Mouse (Mus musculus): ENCODE results near the gene Sbf2. TPM values are rescaled to one million over a fixed set of nuclear protein-coding genes. Genes with fewer than 3 reads are reported as not detected.

Sbf2 gene
- total and polyA plus RNA-seq, 2 experiments from 2014 or later: 21.3 to 64.6 TPM

- 0 out of 2 replicates have a peak, but pooled peaks cover 10% of the 10 kb centered on the region for H3K9me3 ChIP-seq (replicated peaks; ENCODE audit: control insufficient read depth, low read length)
- DNase-seq (ENCODE audit: low spot score): no peak
- TF ChIP-seq CTCF (IDR thresholded peaks at IDR 0.05; ENCODE audit: low read depth): no peak
- TF ChIP-seq EP300 (IDR thresholded peaks at IDR 0.05; ENCODE audit: low read depth): no peak
- no peak overlapping the region for H3K4me3 ChIP-seq (ENCODE audit: low read depth, low read length)
- WGBS: 81% methylated on average over 9 of the region's 9 CpGs
- H3K4me2 ChIP-seq (ENCODE audit: low read depth, low read length): no peak overlapping the region
- ATAC-seq (ENCODE audit: insufficient read depth, low read depth): no peak
- no peaks in the 10 kb centered on the region for H3K4me1 ChIP-seq (ENCODE audit: control insufficient read depth, insufficient read depth)
- peaks cover 86% of the 10 kb centered on the region for H3K36me3 ChIP-seq (replicated peaks; ENCODE audit: control insufficient read depth, insufficient read depth, low read length)
- H3K9ac ChIP-seq (replicated peaks; ENCODE audit: low read depth, low read length): no peak overlapping the region
- no peaks in the 10 kb centered on the region for H3K27me3 ChIP-seq (ENCODE audit: control insufficient read depth, insufficient read depth, low read length)
- H3K27ac ChIP-seq (ENCODE audit: low read depth): no peak overlapping the region
These were observed 301.2 kb downstream of the Sbf2 start for GRCm38 (mm10) chr7:110313392-110314055.

- H3K4me3 ChIP-seq (ENCODE audit: low read depth, low read length): no peak overlapping the region
- H3K9me3 ChIP-seq (replicated peaks; ENCODE audit: control insufficient read depth, low read length): no peaks in the 10 kb centered on the region
- ATAC-seq (ENCODE audit: insufficient read depth, low read depth) (no peak), DNase-seq (ENCODE audit: low spot score) (no peak)
- no peaks in the 10 kb centered on the region for H3K4me1 ChIP-seq (ENCODE audit: control insufficient read depth, insufficient read depth)
- no peak overlapping the region for H3K4me2 ChIP-seq (ENCODE audit: low read depth, low read length)
- H3K9ac ChIP-seq (replicated peaks; ENCODE audit: low read depth, low read length): no peak overlapping the region
- TF ChIP-seq EP300 (IDR thresholded peaks at IDR 0.05; ENCODE audit: low read depth) (no peak), CTCF (IDR thresholded peaks at IDR 0.05; ENCODE audit: low read depth) (no peak)
- no peak overlapping the region for H3K27ac ChIP-seq (ENCODE audit: low read depth)
- peaks cover 80% of the 10 kb centered on the region for H3K36me3 ChIP-seq (replicated peaks; ENCODE audit: control insufficient read depth, insufficient read depth, low read length)
- H3K27me3 ChIP-seq (ENCODE audit: control insufficient read depth, insufficient read depth, low read length): no peaks in the 10 kb centered on the region
- 89% methylated on average over 8 of the region's 8 CpGs for WGBS
These were observed 305.5 kb downstream of the Sbf2 start for GRCm38 (mm10) chr7:110309246-110309645.

- Histone ChIP-seq H3K27ac (ENCODE audit: low read depth) (no peak overlapping the region), H3K36me3 (replicated peaks; ENCODE audit: control insufficient read depth, insufficient read depth, low read length) (peaks cover 67% of the 10 kb centered on the region), H3K9ac (replicated peaks; ENCODE audit: low read depth, low read length) (no peak overlapping the region), H3K9me3 (replicated peaks; ENCODE audit: control insufficient read depth, low read length) (no peaks in the 10 kb centered on the region), H3K4me2 (ENCODE audit: low read depth, low read length) (no peak overlapping the region), H3K27me3 (ENCODE audit: control insufficient read depth, insufficient read depth, low read length) (no peaks in the 10 kb centered on the region), H3K4me3 (ENCODE audit: low read depth, low read length) (no peak overlapping the region), H3K4me1 (ENCODE audit: control insufficient read depth, insufficient read depth) (no peaks in the 10 kb centered on the region)
- TF ChIP-seq CTCF (IDR thresholded peaks at IDR 0.05; ENCODE audit: low read depth) (no peak), EP300 (IDR thresholded peaks at IDR 0.05; ENCODE audit: low read depth) (no peak)
- WGBS: 88% methylated on average over 11 of the region's 11 CpGs
- no peak for ATAC-seq (ENCODE audit: insufficient read depth, low read depth)
- no peak for DNase-seq (ENCODE audit: low spot score)
These were observed 307.0 kb downstream of the Sbf2 start for GRCm38 (mm10) chr7:110307741-110308140.

- no peaks in the 10 kb centered on the region for H3K9me3 ChIP-seq (replicated peaks; ENCODE audit: control insufficient read depth, low read length)
- 69% methylated on average over 5 of the region's 5 CpGs for WGBS
- TF ChIP-seq CTCF (IDR thresholded peaks at IDR 0.05; ENCODE audit: low read depth) (no peak), EP300 (IDR thresholded peaks at IDR 0.05; ENCODE audit: low read depth) (no peak)
- H3K36me3 ChIP-seq (replicated peaks; ENCODE audit: control insufficient read depth, insufficient read depth, low read length): peaks cover 52% of the 10 kb centered on the region
- no peak overlapping the region for H3K9ac ChIP-seq (replicated peaks; ENCODE audit: low read depth, low read length)
- no peaks in the 10 kb centered on the region for H3K27me3 ChIP-seq (ENCODE audit: control insufficient read depth, insufficient read depth, low read length)
- ATAC-seq (ENCODE audit: insufficient read depth, low read depth) (no peak), DNase-seq (ENCODE audit: low spot score) (no peak)
- H3K4me3 ChIP-seq (ENCODE audit: low read depth, low read length): no peak overlapping the region
- no peak overlapping the region for H3K4me2 ChIP-seq (ENCODE audit: low read depth, low read length)
- no peak overlapping the region for H3K27ac ChIP-seq (ENCODE audit: low read depth)
- no peaks in the 10 kb centered on the region for H3K4me1 ChIP-seq (ENCODE audit: control insufficient read depth, insufficient read depth)
These were observed 308.4 kb downstream of the Sbf2 start for GRCm38 (mm10) chr7:110306281-110306680.

- WGBS: 78% methylated on average over 4 of the region's 4 CpGs
- H3K4me1 ChIP-seq (ENCODE audit: control insufficient read depth, insufficient read depth): no peaks in the 10 kb centered on the region
- peaks cover 47% of the 10 kb centered on the region for H3K36me3 ChIP-seq (replicated peaks; ENCODE audit: control insufficient read depth, insufficient read depth, low read length)
- no peak for ATAC-seq (ENCODE audit: insufficient read depth, low read depth)
- DNase-seq (ENCODE audit: low spot score): no peak
- H3K27me3 ChIP-seq (ENCODE audit: control insufficient read depth, insufficient read depth, low read length): no peaks in the 10 kb centered on the region
- H3K9me3 ChIP-seq (replicated peaks; ENCODE audit: control insufficient read depth, low read length): no peaks in the 10 kb centered on the region
- no peak for TF ChIP-seq EP300 (IDR thresholded peaks at IDR 0.05; ENCODE audit: low read depth)
- TF ChIP-seq CTCF (IDR thresholded peaks at IDR 0.05; ENCODE audit: low read depth): no peak
- no peak overlapping the region for H3K4me2 ChIP-seq (ENCODE audit: low read depth, low read length)
- H3K27ac ChIP-seq (ENCODE audit: low read depth): no peak overlapping the region
- H3K9ac ChIP-seq (replicated peaks; ENCODE audit: low read depth, low read length): no peak overlapping the region
- no peak overlapping the region for H3K4me3 ChIP-seq (ENCODE audit: low read depth, low read length)
These were observed 309.2 kb downstream of the Sbf2 start for GRCm38 (mm10) chr7:110305486-110305885.

- DNase-seq (ENCODE audit: low spot score) (no peak), ATAC-seq (ENCODE audit: insufficient read depth, low read depth) (no peak)
- Histone ChIP-seq H3K4me3 (ENCODE audit: low read depth, low read length) (no peak overlapping the region), H3K4me1 (ENCODE audit: control insufficient read depth, insufficient read depth) (peaks cover 3% of the 10 kb centered on the region), H3K36me3 (replicated peaks; ENCODE audit: control insufficient read depth, insufficient read depth, low read length) (peaks cover 24% of the 10 kb centered on the region), H3K4me2 (ENCODE audit: low read depth, low read length) (no peak overlapping the region), H3K9me3 (replicated peaks; ENCODE audit: control insufficient read depth, low read length) (no peaks in the 10 kb centered on the region), H3K27ac (ENCODE audit: low read depth) (no peak overlapping the region), H3K9ac (replicated peaks; ENCODE audit: low read depth, low read length) (no peak overlapping the region), H3K27me3 (ENCODE audit: control insufficient read depth, insufficient read depth, low read length) (no peaks in the 10 kb centered on the region)
- 73% methylated on average over 6 of the region's 6 CpGs for WGBS
- TF ChIP-seq EP300 (IDR thresholded peaks at IDR 0.05; ENCODE audit: low read depth): no peak
- no peak for TF ChIP-seq CTCF (IDR thresholded peaks at IDR 0.05; ENCODE audit: low read depth)
These were observed 311.8 kb downstream of the Sbf2 start for GRCm38 (mm10) chr7:110302886-110303285.

Measured in heart, postnatal 0 days (tissue).